Mouse (Mus musculus): ENCODE results near the gene Commd7.

DNA sequence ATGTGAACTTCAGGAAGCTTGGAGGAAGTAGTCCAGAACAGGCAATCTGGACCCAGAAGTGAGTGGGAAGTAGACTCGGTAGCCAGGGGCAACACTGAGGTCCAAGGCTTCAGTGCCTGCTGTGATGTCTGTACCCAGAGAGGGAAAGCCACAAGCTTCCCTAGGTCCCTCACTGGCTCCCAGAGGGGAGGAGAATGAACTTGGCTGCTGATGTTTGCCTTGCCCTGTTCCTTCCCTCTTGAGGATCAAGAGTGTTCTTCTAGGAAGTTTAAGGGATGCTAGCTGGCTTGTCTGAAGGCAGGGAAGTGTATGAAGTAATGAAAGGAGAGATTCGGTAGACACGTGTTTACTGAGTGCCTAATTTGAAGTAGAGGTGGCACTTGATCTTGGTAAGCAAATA is 9.9 kb upstream of the Commd7 start:
- TF ChIP-seq CTCF (IDR thresholded peaks at IDR 0.05; ENCODE audit: low read depth), result no peak
- no peak for TF ChIP-seq EP300 (optimal IDR thresholded peaks at IDR 0.05)
